Mouse (Mus musculus): Measurements from ENCODE around the gene Mrps33.

Gene Mrps33

DNA sequence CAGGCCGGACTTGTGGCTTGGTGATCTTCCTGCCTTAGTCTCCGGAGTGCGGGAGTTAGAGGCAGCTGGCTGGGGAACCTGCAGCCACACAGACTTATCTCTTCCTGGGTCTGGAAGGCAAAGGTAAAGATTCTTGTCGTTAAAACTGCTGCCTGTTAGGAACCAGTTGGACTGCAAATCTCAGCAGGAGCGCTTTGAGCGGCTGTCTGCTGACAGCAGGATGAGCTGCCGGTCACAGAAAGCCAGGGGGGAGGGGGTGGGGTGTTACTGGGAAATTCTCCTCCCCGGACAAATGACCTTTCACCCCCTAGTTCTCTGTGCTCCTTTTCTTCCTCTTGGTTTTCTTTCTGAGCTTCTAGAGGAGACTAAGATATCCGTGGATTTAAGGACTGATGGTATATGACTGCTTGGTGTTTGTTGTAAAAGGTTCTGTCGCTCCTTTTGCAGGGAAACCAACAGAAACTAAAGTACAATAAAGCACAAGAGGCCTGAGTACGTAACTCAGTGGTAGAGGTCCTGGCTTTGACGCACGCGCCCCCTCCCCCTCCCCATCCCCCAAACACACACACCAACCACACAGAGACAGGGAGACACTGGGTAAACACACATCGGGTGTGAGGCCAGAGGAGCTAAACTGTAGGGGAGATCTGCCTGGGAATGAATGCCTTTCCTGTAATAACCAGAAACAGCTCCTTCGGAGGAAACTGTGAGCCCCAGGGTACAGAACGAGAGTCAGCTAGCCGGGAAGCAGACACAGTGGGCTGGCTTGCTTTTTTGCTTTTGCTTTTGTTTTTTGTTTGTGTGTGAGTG, 29.7 kb downstream of the Mrps33 start:
- DNase-seq (ENCODE audit: low read depth, low spot score), result no peak

DNA sequence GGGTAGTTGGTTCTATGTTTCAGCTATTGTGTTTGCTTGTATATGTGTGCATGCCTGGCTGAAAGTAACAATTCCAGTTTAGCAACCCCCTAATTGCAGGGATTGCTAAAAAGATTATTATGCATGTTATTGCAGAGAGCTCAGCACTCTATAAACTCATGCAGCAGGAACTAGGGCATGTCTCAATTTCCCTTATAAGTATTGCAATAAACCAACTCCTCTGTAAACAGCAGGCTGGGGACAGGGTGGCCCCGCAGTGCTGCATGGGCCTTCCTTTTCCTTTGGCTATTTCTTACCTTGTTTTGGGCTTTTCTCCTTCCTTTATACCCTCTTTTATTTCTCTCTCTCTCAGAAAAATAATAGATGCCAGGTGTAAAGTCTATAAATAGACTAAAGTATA, 32.3 kb downstream of the Mrps33 start:
- no peak for DNase-seq (ENCODE audit: low read depth, low spot score)

DNA sequence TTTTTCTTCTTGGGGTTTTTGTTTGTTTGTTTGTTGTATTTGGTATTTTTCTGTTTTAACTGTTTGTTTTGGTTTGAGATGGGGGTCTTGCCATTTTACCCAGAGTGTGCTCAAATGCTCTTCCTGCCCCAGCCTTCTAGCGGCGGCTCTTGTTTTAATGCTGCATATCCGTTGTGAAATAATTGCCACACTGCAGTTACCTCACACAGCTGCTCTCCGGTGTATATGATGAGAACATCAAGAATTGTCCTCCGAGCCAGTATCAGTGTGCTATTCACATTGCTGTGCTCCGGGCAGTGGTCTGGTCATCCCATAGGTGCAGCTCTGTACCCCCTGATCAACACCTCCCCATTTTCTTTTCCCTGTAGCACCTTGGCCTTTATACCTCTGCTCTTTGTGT, 34.5 kb downstream of the Mrps33 start:
- no peak for DNase-seq (ENCODE audit: low read depth, low spot score)

- DNase-seq (ENCODE audit: low read depth, low spot score), result no peak
These were observed 35.8 kb downstream of the Mrps33 start for GRCm38 (mm10) chr6:39775029-39775428.

DNA sequence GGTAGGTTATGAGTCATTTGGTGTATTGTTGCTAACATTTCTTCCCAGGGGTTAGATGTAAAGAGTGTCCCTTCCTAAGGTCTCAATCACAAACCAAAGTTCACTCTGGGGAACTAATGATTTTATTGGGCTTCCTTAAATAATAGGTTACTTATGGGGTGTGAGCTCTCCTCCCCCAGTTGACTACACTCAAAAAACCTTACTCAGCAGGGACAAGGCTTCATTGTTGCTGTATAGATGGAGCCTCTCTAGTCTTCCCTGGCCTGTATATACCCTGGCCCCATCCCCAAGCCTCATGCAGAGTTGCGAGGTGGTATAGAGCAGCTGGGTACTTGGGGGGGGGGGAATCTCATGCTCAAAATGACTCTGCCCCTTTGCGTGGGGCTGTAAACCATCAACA, 53.6 kb downstream of the Mrps33 start:
- no peak for DNase-seq (ENCODE audit: low read depth, low spot score)

Measured in retina, adult 2 months (tissue).